Mouse (Mus musculus) limb, embryonic 14.5 days (tissue): ENCODE data around the gene Gid4. TPM values are rescaled to one million over a fixed set of nuclear protein-coding genes. Genes with fewer than 3 reads are reported as not detected.
A peak's percentile ranks its signal among the peaks of the same experiment; 100 is the strongest.

Experiments used
- ATAC-seq: fragments of 200-750 bp; cut with Nextera tagmentation; 2 replicates; pipeline ENCODE4 v1.8.0; 2017; ENCODE audit warnings: low read depth, moderate number of reproducible peaks, moderate TSS enrichment; ENCODE audit not compliant: low FRiP score
- DNase-seq: peaks from one replicate; pipeline ENCODE4 v3.0.0-alpha.2; 2015; ENCODE audit warnings: low spot score
- H3K27ac ChIP-seq: fragments of 300-500 bp; sonication (generic); replicated peaks from 2 replicates; pipeline ENCODE4 v1.5.1; 2014; ENCODE audit warnings: low read depth, mild to moderate bottlenecking, low read length, moderate library complexity, mixed read lengths
- H3K27me3 ChIP-seq: fragments of 300-500 bp; sonication (generic); 2 replicates; pipeline ENCODE4 v1.6.1; 2014; ENCODE audit warnings: low read length, mixed read lengths; ENCODE audit not compliant: control insufficient read depth, insufficient read depth
- H3K36me3 ChIP-seq: fragments of 300-500 bp; sonication (generic); 2 replicates; pipeline ENCODE4 v1.6.1; 2014; ENCODE audit warnings: mild to moderate bottlenecking, low read length, moderate library complexity, mixed read lengths; ENCODE audit not compliant: control insufficient read depth, insufficient read depth
- H3K4me1 ChIP-seq: fragments of 300-500 bp; sonication (generic); 2 replicates; pipeline ENCODE4 v1.6.1; 2014; ENCODE audit warnings: antibody characterized with exemption, low read length, mixed read lengths; ENCODE audit not compliant: control insufficient read depth, insufficient read depth
- H3K4me2 ChIP-seq: fragments of 300-500 bp; sonication (generic); replicated peaks from 2 replicates; pipeline ENCODE4 v1.6.1; 2014; ENCODE audit warnings: low read depth, mild to moderate bottlenecking, low read length, moderate library complexity; ENCODE audit not compliant: severe bottlenecking
- H3K4me3 ChIP-seq: fragments of 300-500 bp; sonication (generic); replicated peaks from 2 replicates; pipeline ENCODE4 v1.5.1; 2014; ENCODE audit warnings: low read length
- H3K9ac ChIP-seq: fragments of 300-500 bp; sonication (generic); 2 replicates; pipeline ENCODE4 v1.6.1; 2014; ENCODE audit warnings: mild to moderate bottlenecking, low read depth, low read length, moderate library complexity; ENCODE audit not compliant: severe bottlenecking
- H3K9me3 ChIP-seq: fragments of 300-500 bp; sonication (generic); 2 replicates; pipeline ENCODE4 v1.6.1; 2016; ENCODE audit warnings: low read length; ENCODE audit not compliant: control insufficient read depth
- POLR2A ChIP-seq: fragments of 200-500 bp; IDR thresholded peaks from 2 replicates; pipeline ENCODE4 v1.8.0; 2012; ENCODE audit warnings: inconsistent platforms, mild to moderate bottlenecking, moderate library complexity, borderline replicate concordance; ENCODE audit not compliant: insufficient read depth, insufficient read length; ENCODE audit errors: extremely low read depth
- WGBS: fragments of 180-500 bp; shearing (Covaris S2); extraction: QIAGEN DNeasy Blood & Tissue Kit; methylation state at CpG from one replicate; pipeline ENCODE4 v1.1.7; 2014; 5-methylcytosine and 5-hydroxymethylcytosine counted together
- polyA plus RNA-seq, 2 experiments: library from polyadenylated mRNA; depleted of rRNA in 1 of 2; stranded (reverse) in 1 of 2; unstranded in 1 of 2; fragments of >200 nt; fragmentation: Nextera tagmentation in 1 of 2; extraction: Ambion mirVana in 1 of 2; gene quantifications; 2 replicates each; pipeline versions ENCODE4 v1.2.1 to v1.2.3; 2012 to 2014

Gene Gid4
- polyA plus RNA-seq, 2 experiments: 20.5 to 28.5 TPM

- Histone ChIP-seq H3K4me3 (no peak overlapping the region), H3K27ac (no peak overlapping the region), H3K9me3 (no peaks in the 10 kb centered on the region), H3K27me3 (no peaks in the 10 kb centered on the region), H3K36me3 (no peaks in the 10 kb centered on the region), H3K4me2 (no peak overlapping the region), H3K9ac (no peak overlapping the region), H3K4me1 (0 out of 2 replicates have a peak, but pooled peaks cover 2% of the 10 kb centered on the region)
- TF ChIP-seq POLR2A: no peak
- 73% methylated on average over 6 of the region's 6 CpGs for WGBS
- DNase-seq: no peak
- ATAC-seq: no peak
These were observed 25.6 kb upstream of the Gid4 start for GRCm38 (mm10) chr11:60391346-60391745.

- H3K27ac ChIP-seq: no peak overlapping the region
- no peak overlapping the region for H3K9ac ChIP-seq
- peaks cover 10% of the 10 kb centered on the region for H3K36me3 ChIP-seq
- H3K27me3 ChIP-seq: no peaks in the 10 kb centered on the region
- DNase-seq (no peak), ATAC-seq (no peak)
- TF ChIP-seq POLR2A: no peak
- 0 out of 2 replicates have a peak, but pooled peaks cover 2% of the 10 kb centered on the region for H3K4me1 ChIP-seq
- H3K4me3 ChIP-seq: no peak overlapping the region
- no peak overlapping the region for H3K4me2 ChIP-seq
- WGBS: 56% methylated on average over 6 of the region's 6 CpGs
- H3K9me3 ChIP-seq: no peaks in the 10 kb centered on the region
These were observed 20.4 kb upstream of the Gid4 start for GRCm38 (mm10) chr11:60396546-60396945.

- ATAC-seq (no peak), DNase-seq (no peak)
- H3K9ac ChIP-seq: no peak overlapping the region
- H3K9me3 ChIP-seq: no peaks in the 10 kb centered on the region
- no peak overlapping the region for H3K27ac ChIP-seq
- 0 out of 2 replicates have a peak, but pooled peaks cover 2% of the 10 kb centered on the region for H3K4me1 ChIP-seq
- no peak overlapping the region for H3K4me3 ChIP-seq
- TF ChIP-seq POLR2A: no peak
- H3K36me3 ChIP-seq: peaks cover 16% of the 10 kb centered on the region
- WGBS: 81% methylated on average over 2 of the region's 2 CpGs
- H3K4me2 ChIP-seq: no peak overlapping the region
- H3K27me3 ChIP-seq: no peaks in the 10 kb centered on the region
These were observed 19.8 kb upstream of the Gid4 start for GRCm38 (mm10) chr11:60397172-60397571.

DNA sequence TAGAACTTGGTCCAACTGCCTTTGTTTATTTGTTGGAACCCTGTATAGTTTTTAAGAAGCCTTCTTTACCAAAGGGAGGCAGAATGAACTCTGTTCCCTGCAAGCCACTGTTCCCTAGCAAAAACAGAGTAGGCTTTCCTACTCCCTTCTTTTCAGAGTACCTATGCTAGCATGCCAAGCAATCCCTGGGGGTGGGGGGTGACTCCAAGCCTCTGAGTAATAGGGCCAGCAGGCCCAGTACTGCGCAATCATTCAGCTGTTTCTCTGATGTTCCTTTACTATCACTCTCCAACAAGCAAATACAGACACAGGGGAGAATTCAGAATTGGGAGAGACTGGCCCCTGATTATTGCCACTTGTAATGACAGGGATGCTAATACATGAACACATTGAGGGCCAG, 10.3 kb upstream of the Gid4 start:
- no peak for TF ChIP-seq POLR2A
- Histone ChIP-seq H3K36me3 (peaks cover 76% of the 10 kb centered on the region), H3K4me3 (no peak overlapping the region), H3K9me3 (no peaks in the 10 kb centered on the region), H3K9ac (no peak overlapping the region), H3K27ac (no peak overlapping the region), H3K27me3 (no peaks in the 10 kb centered on the region), H3K4me2 (no peak overlapping the region), H3K4me1 (no peaks in the 10 kb centered on the region)
- no peak for DNase-seq
- ATAC-seq: no peak
- WGBS: 97% methylated on average over 1 of the region's 1 CpGs

DNA sequence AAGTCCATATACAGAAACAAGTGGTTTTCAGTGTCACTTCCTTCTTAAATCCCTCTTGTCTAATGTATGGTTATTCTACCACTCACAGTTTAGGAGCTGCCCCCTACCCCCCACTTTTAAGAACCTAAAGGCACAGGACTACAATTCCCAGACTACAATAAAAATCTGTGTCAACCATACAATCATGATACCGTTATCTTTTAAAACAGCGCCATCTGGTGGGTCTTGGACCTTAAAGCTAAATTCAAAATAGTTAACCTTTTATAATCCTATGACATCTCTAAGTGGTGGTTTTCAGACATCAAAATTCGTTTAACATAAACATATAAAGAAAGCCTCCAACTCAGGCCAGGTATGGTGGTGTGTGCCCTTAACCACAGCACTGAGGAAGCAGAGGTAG, 4.8 kb upstream of the Gid4 start:
- 17% methylated on average over 3 of the region's 3 CpGs for WGBS
- no peak for TF ChIP-seq POLR2A
- no peak for ATAC-seq

GRCm38 (mm10) chr11:60412921-60413320, 4.0 kb upstream of the Gid4 start:
- Histone ChIP-seq H3K4me3 (no peak overlapping the region), H3K27me3 (no peaks in the 10 kb centered on the region), H3K9me3 (no peaks in the 10 kb centered on the region), H3K36me3 (peaks cover 18% of the 10 kb centered on the region), H3K27ac (no peak overlapping the region), H3K4me2 (no peak overlapping the region), H3K4me1 (peaks cover 5% of the 10 kb centered on the region), H3K9ac (no peak overlapping the region)
- no peak for TF ChIP-seq POLR2A
- ATAC-seq: no peak
- no peak for DNase-seq
- WGBS: 85% methylated on average over 2 of the region's 2 CpGs

More for the DNA sequence above, 4.8 kb upstream of the Gid4 start:
- Histone ChIP-seq H3K4me1 (peaks cover 5% of the 10 kb centered on the region), H3K9ac (no peak overlapping the region), H3K27ac (no peak overlapping the region), H3K27me3 (no peaks in the 10 kb centered on the region), H3K9me3 (no peaks in the 10 kb centered on the region), H3K36me3 (peaks cover 25% of the 10 kb centered on the region), H3K4me2 (no peak overlapping the region), H3K4me3 (no peak overlapping the region)
- peak; percentile 90 for DNase-seq
